Mouse (Mus musculus) stomach, embryonic 14.5 days (tissue): ENCODE results near the gene Mkrn1. TPM values are rescaled to one million over a fixed set of nuclear protein-coding genes. Genes with fewer than 3 reads are reported as not detected.
A peak's percentile ranks its signal among the peaks of the same experiment; 100 is the strongest.
"Not testable (repeated sequence)": the region's sequence is repeated elsewhere in the genome, so short reads cannot be mapped to it uniquely, and the experiment has no call there.

ENCODE experiments used
- ATAC-seq: fragments of 200-750 bp; cut with Nextera tagmentation; 2 replicates; pipeline ENCODE4 v1.8.0; 2017; ENCODE audit warnings: low read depth, moderate TSS enrichment; ENCODE audit not compliant: insufficient number of reproducible peaks, insufficient read depth, low FRiP score
- H3K27ac ChIP-seq: fragments of 300-500 bp; sonication (generic); 2 replicates; pipeline ENCODE4 v1.5.1; 2014; ENCODE audit warnings: mild to moderate bottlenecking, low read length, moderate library complexity, mixed read lengths
- H3K27me3 ChIP-seq: fragments of 300-500 bp; sonication (generic); 2 replicates; pipeline ENCODE4 v1.6.1; 2014; ENCODE audit warnings: low read length, control low read depth, mixed read lengths; ENCODE audit not compliant: control insufficient read depth, insufficient read depth
- H3K36me3 ChIP-seq: fragments of 300-500 bp; sonication (generic); 2 replicates; pipeline ENCODE4 v1.6.1; 2014; ENCODE audit warnings: mild to moderate bottlenecking, control low read depth, low read length, moderate library complexity, mixed read lengths; ENCODE audit not compliant: control insufficient read depth, insufficient read depth
- H3K4me1 ChIP-seq: fragments of 300-500 bp; sonication (generic); 2 replicates; pipeline ENCODE4 v1.6.1; 2014; ENCODE audit warnings: low read length, control low read depth, mixed read lengths; ENCODE audit not compliant: control insufficient read depth, insufficient read depth
- H3K4me2 ChIP-seq: fragments of 300-500 bp; sonication (generic); replicated peaks from 2 replicates; pipeline ENCODE4 v1.6.1; 2014; ENCODE audit warnings: low read depth, low read length, control low read depth
- H3K4me3 ChIP-seq: fragments of 300-500 bp; sonication (generic); 2 replicates; pipeline ENCODE4 v1.5.1; 2014; ENCODE audit warnings: low read depth, low read length, control low read depth
- H3K9ac ChIP-seq: fragments of 300-500 bp; sonication (generic); replicated peaks from 2 replicates; pipeline ENCODE4 v1.6.1; 2014; ENCODE audit warnings: low read depth, mild to moderate bottlenecking, control low read depth, low read length, moderate library complexity, mixed read lengths
- H3K9me3 ChIP-seq: fragments of 300-500 bp; sonication (generic); 2 replicates; pipeline ENCODE4 v1.6.1; 2016; ENCODE audit warnings: low read depth, low read length, control low read depth; ENCODE audit not compliant: control insufficient read depth
- WGBS: fragments of 180-500 bp; shearing (Covaris S2); extraction: QIAGEN DNeasy Blood & Tissue Kit; methylation state at CpG from one replicate; pipeline ENCODE4 v1.1.7; 2014; 5-methylcytosine and 5-hydroxymethylcytosine counted together
- polyA plus RNA-seq: library from polyadenylated mRNA; unstranded; fragments of >200 nt; fragmentation: Nextera tagmentation; extraction: Ambion mirVana; gene quantifications from 2 replicates; pipeline ENCODE4 v1.2.1, GENCODE M21; 2014

Mkrn1 gene
- polyA plus RNA-seq, 1 experiment from 2014 or later: 56.3 TPM

GRCm38 (mm10) chr6:39423686-39424085, 3.4 kb upstream of the Mkrn1 start:
- Histone ChIP-seq H3K27me3 (no peaks in the 10 kb centered on the region), H3K4me2 (no peak overlapping the region), H3K27ac (no peak overlapping the region), H3K4me1 (0 out of 2 replicates have a peak, but pooled peaks cover 3% of the 10 kb centered on the region), H3K9ac (no peak overlapping the region), H3K4me3 (no peak overlapping the region), H3K36me3 (no peaks in the 10 kb centered on the region), H3K9me3 (no peaks in the 10 kb centered on the region)
- 86% methylated on average over 7 of the region's 7 CpGs for WGBS
- no peak for ATAC-seq

- 58% methylated on average over 6 of the region's 6 CpGs for WGBS
- Histone ChIP-seq H3K27ac (no peak overlapping the region), H3K4me3 (no peak overlapping the region), H3K4me2 (no peak overlapping the region), H3K4me1 (0 out of 2 replicates have a peak, but pooled peaks cover 3% of the 10 kb centered on the region), H3K36me3 (no peaks in the 10 kb centered on the region), H3K9ac (no peak overlapping the region), H3K9me3 (no peaks in the 10 kb centered on the region), H3K27me3 (0 out of 2 replicates have a peak, but pooled peaks cover 2% of the 10 kb centered on the region)
- no peak for ATAC-seq
These were observed 2.9 kb upstream of the Mkrn1 start for GRCm38 (mm10) chr6:39423130-39423551.

- H3K27ac ChIP-seq: no peak overlapping the region
- H3K9ac ChIP-seq: no peak overlapping the region
- H3K9me3 ChIP-seq: no peaks in the 10 kb centered on the region
- no peaks in the 10 kb centered on the region for H3K36me3 ChIP-seq
- no peak overlapping the region for H3K4me2 ChIP-seq
- H3K4me3 ChIP-seq: peak overlapping the region; percentile 99; the same call in 1 of the 2 replicates
- H3K4me1 ChIP-seq: 0 out of 2 replicates have a peak, but pooled peaks cover 3% of the 10 kb centered on the region
- H3K27me3 ChIP-seq: 0 out of 2 replicates have a peak, but pooled peaks cover 2% of the 10 kb centered on the region
- no peak for ATAC-seq
- 41% methylated on average over 4 of the region's 4 CpGs for WGBS
These were observed 605 bp upstream of the Mkrn1 start for GRCm38 (mm10) chr6:39420867-39421266.

- no peak for ATAC-seq
- WGBS: under 1% methylated on average over 41 of the region's 43 CpGs
- H3K4me3 ChIP-seq: peak overlapping the region; percentile 99
- peak overlapping the region; percentile 80 for H3K27ac ChIP-seq
- H3K27me3 ChIP-seq: 0 out of 2 replicates have a peak, but pooled peaks cover 2% of the 10 kb centered on the region
- no peaks in the 10 kb centered on the region for H3K9me3 ChIP-seq
- no peaks in the 10 kb centered on the region for H3K36me3 ChIP-seq
- H3K9ac ChIP-seq: peak overlapping the region; percentile 55
- H3K4me1 ChIP-seq: 0 out of 2 replicates have a peak, but pooled peaks cover 3% of the 10 kb centered on the region
- H3K4me2 ChIP-seq: peak overlapping the region; percentile 65
These were observed 844 bp downstream of the Mkrn1 start for GRCm38 (mm10) chr6:39419386-39419850.

- not testable (repeated sequence) for H3K9me3 ChIP-seq, H3K4me3 ChIP-seq, H3K27ac ChIP-seq, ATAC-seq, H3K27me3 ChIP-seq, H3K36me3 ChIP-seq, H3K9ac ChIP-seq, H3K4me1 ChIP-seq, H3K4me2 ChIP-seq
These were observed 3.6 kb downstream of the Mkrn1 start for GRCm38 (mm10) chr6:39416654-39417053.

- WGBS: 45% methylated on average over 3 of the region's 5 CpGs
- H3K4me1 ChIP-seq: 0 out of 2 replicates have a peak, but pooled peaks cover 3% of the 10 kb centered on the region
- no peaks in the 10 kb centered on the region for H3K9me3 ChIP-seq
- H3K36me3 ChIP-seq: no peaks in the 10 kb centered on the region
- no peak overlapping the region for H3K27ac ChIP-seq
- H3K27me3 ChIP-seq: 0 out of 2 replicates have a peak, but pooled peaks cover 2% of the 10 kb centered on the region
- no peak overlapping the region for H3K4me3 ChIP-seq
- ATAC-seq: no peak
- no peak overlapping the region for H3K4me2 ChIP-seq
- H3K9ac ChIP-seq: no peak overlapping the region
These were observed 4.5 kb downstream of the Mkrn1 start for GRCm38 (mm10) chr6:39415762-39416161.

GRCm38 (mm10) chr6:39414106-39414505, 6.2 kb downstream of the Mkrn1 start:
- WGBS: 76% methylated on average over 1 of the region's 1 CpGs
- Histone ChIP-seq H3K27ac (no peak overlapping the region), H3K27me3 (0 out of 2 replicates have a peak, but pooled peaks cover 2% of the 10 kb centered on the region), H3K9me3 (no peaks in the 10 kb centered on the region), H3K4me3 (no peak overlapping the region), H3K9ac (no peak overlapping the region), H3K36me3 (no peaks in the 10 kb centered on the region), H3K4me1 (0 out of 2 replicates have a peak, but pooled peaks cover 2% of the 10 kb centered on the region), H3K4me2 (no peak overlapping the region)
- no peak for ATAC-seq

GRCm38 (mm10) chr6:39406480-39406879, 13.8 kb downstream of the Mkrn1 start:
- ATAC-seq: no peak
- H3K4me2 ChIP-seq: no peak overlapping the region
- no peaks in the 10 kb centered on the region for H3K27me3 ChIP-seq
- H3K27ac ChIP-seq: no peak overlapping the region
- no peaks in the 10 kb centered on the region for H3K9me3 ChIP-seq
- H3K9ac ChIP-seq: no peak overlapping the region
- no peaks in the 10 kb centered on the region for H3K4me1 ChIP-seq
- 92% methylated on average over 5 of the region's 5 CpGs for WGBS
- H3K4me3 ChIP-seq: no peak overlapping the region
- 0 out of 2 replicates have a peak, but pooled peaks cover 4% of the 10 kb centered on the region for H3K36me3 ChIP-seq

GRCm38 (mm10) chr6:39403136-39403535, 17.1 kb downstream of the Mkrn1 start:
- Histone ChIP-seq H3K9me3 (no peaks in the 10 kb centered on the region), H3K4me2 (no peak overlapping the region), H3K9ac (no peak overlapping the region), H3K36me3 (peaks cover 4% of the 10 kb centered on the region; the same call in 1 of the 2 replicates), H3K27me3 (no peaks in the 10 kb centered on the region), H3K4me3 (no peak overlapping the region), H3K4me1 (no peaks in the 10 kb centered on the region), H3K27ac (no peak overlapping the region)
- no peak for ATAC-seq
- WGBS: 82% methylated on average over 2 of the region's 2 CpGs
